Mouse (Mus musculus): ENCODE data around the gene Zfp953.
"Not testable (repeated sequence)": the region's sequence is repeated elsewhere in the genome, so short reads cannot be mapped to it uniquely, and the experiment has no call there.

DNA sequence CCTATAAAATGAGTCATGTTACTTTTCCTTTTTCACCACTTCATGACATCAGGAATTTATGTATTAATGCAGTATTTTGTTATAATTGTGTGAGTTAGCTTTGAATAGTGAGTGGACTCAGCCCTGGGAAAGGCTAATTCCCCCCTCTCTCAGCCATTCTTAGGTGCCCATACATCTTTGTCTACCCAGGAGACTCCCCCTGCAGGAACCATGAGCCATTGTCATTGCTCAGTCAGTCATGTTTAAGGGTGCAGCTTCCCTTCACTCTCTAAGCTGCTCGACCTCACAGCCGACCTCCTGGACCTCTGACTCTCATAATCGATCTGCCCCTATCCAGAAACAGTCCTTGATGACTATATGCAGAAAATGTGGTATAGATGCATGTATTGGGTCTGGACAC is 15.8 kb upstream of the Zfp953 start:
- TF ChIP-seq CTCF (IDR thresholded peaks at IDR 0.05; ENCODE audit: extremely low read depth, insufficient read depth, insufficient read length, insufficient replicate concordance); POLR2A (IDR thresholded peaks at IDR 0.05; ENCODE audit: low read depth, low read length): not testable (repeated sequence)

All from spleen, adult 2 months (tissue).